ENCODE assay signal across 9 mouse cellular contexts in the genomic region with DNA sequence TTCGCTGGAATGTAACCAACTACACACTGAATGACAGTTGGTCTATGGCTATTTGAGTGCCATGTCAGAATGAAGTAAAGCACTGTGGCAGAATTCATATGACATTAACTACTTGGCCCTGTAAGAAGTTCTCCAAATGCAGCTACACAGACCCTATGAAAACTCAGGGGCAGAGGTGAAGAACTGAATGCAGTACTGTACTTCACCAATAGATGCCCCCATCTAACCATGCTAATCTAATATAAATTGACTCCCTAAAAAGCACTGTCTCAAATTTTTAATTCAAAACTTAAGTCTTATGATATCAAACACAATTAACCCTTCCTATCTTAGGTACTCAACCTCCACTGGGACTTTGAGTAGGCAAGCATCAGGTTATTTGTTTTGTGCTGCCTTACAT. TPM values are rescaled to one million over a fixed set of nuclear protein-coding genes. Genes with fewer than 3 reads are reported as not detected.
DNase-seq lines count a peak whose midpoint lies in the region; ATAC-seq and TF ChIP-seq lines count a peak whose summit lies in the region.
"Had no signal": no experiment of that assay in that cellular context is flagged by ENCODE, and none has a peak within 500 bp of the region (broad histone marks: within the 10 kb centered on the region; RNA-seq: fewer than 3 reads in every experiment).

No protein-coding gene starts in this region.

- TF ChIP-seq CTCF in heart, postnatal 0 days (IDR thresholded peaks at IDR 0.05; ENCODE audit: low read depth): peak; percentile 67

- H3K9me3 ChIP-seq in heart, postnatal 0 days (replicated peaks; ENCODE audit: control insufficient read depth, low read length): no peaks in the 10 kb centered on the region
- H3K9me3 ChIP-seq: neural tube, embryonic 12.5 days had no signal

- no peak overlapping the region for H3K4me2 ChIP-seq in heart, postnatal 0 days (ENCODE audit: low read depth, low read length)
- H3K4me2 ChIP-seq: neural tube, embryonic 12.5 days had no signal

- 92% methylated on average over 1 of the region's 1 CpGs for WGBS in heart, postnatal 0 days

- H3K27me3 ChIP-seq in heart, postnatal 0 days (ENCODE audit: control insufficient read depth, insufficient read depth, low read length): no peaks in the 10 kb centered on the region
- H3K27me3 ChIP-seq: neural tube, embryonic 12.5 days had no signal

- H3K4me1 ChIP-seq in heart, postnatal 0 days (ENCODE audit: control insufficient read depth, insufficient read depth): no peaks in the 10 kb centered on the region

- H3K4me3 ChIP-seq in heart, postnatal 0 days (ENCODE audit: low read depth, low read length): no peak overlapping the region
- H3K4me3 ChIP-seq: neural tube, embryonic 12.5 days had no signal

- H3K36me3 ChIP-seq in heart, postnatal 0 days (replicated peaks; ENCODE audit: control insufficient read depth, insufficient read depth, low read length): 0 out of 2 replicates have a peak, but pooled peaks cover 5% of the 10 kb centered on the region

- no peak for TF ChIP-seq EP300 in heart, postnatal 0 days (IDR thresholded peaks at IDR 0.05; ENCODE audit: low read depth)

- H3K9ac ChIP-seq in heart, postnatal 0 days (replicated peaks; ENCODE audit: low read depth, low read length): no peak overlapping the region
- H3K9ac ChIP-seq: neural tube, embryonic 12.5 days had no signal

- no peak overlapping the region for H3K27ac ChIP-seq in heart, postnatal 0 days (ENCODE audit: low read depth)
- H3K27ac ChIP-seq: neural tube, embryonic 12.5 days had no signal

- peak; percentile 55 for ATAC-seq in heart, postnatal 0 days (ENCODE audit: insufficient read depth, low read depth)

- intact Hi-C loops in left cerebral cortex, postnatal 10 days (cut with DNase I): loop anchor here (5.0 kb wide), 2 partner anchors 43 to 258 kb away; no protein-coding TSS in a partner anchor

- DNase-seq in cerebellum, adult 8-10 months: peak; percentile 36
- no peak for DNase-seq in cerebellum, adult 11-12 months
- peak; percentile 18 for DNase-seq in left cerebral cortex, adult 11 months (ENCODE audit: low spot score)
- no peak for DNase-seq in left cerebral cortex, postnatal 10 days (ENCODE audit: extremely low spot score in 1 of 2, low spot score in 2 of 2)
- peak; percentile 41 for DNase-seq in R1 (ENCODE audit: low read depth, low spot score)
- peak; percentile 38 for DNase-seq in heart, postnatal 0 days (ENCODE audit: low spot score)
- DNase-seq in retina, postnatal 1 day: peak; percentile 55
- no peak for DNase-seq in urinary bladder, postnatal 14 days (ENCODE audit: low spot score)

RNA-seq across cellular contexts. Expression of gene Tlk1, which starts 45.9 kb away (rescaled TPM):
- 10 to 100 TPM; 89.3 to 92.4 TPM for total RNA-seq in left cerebral cortex, postnatal 10 days (2021)
- total RNA-seq in heart, postnatal 0 days (2014; rRNA removed; ENCODE audit: low replicate concordance): 24.7 and 32.6 TPM in 2 replicates
- polyA plus RNA-seq in heart, postnatal 0 days (2015; fragmentation: Nextera tagmentation; extraction: Ambion mirVana): 16.6 and 17.9 TPM in 2 replicates

Comparison
In these comparisons a context has a peak if more than half of its experiments do, and no peak if none do; other contexts are left out.
1. DNase-seq: peak in cerebellum, adult 8-10 months (single experiment), left cerebral cortex, adult 11 months (single experiment), R1 (single experiment), heart, postnatal 0 days (single experiment) and retina, postnatal 1 day (single experiment); none in cerebellum, adult 11-12 months (single experiment), left cerebral cortex, postnatal 10 days (0 of 2) and urinary bladder, postnatal 14 days (single experiment).